Mouse (Mus musculus) kidney, postnatal 4 days (tissue): ENCODE results near the gene Rnf26.
A peak's percentile ranks its signal among the peaks of the same experiment; 100 is the strongest.

Experiments used
- DNase-seq, 2 experiments: peaks; one replicate each; pipeline ENCODE4 v3.0.0; 2021; ENCODE audit warnings: mixed read lengths in 2 of 2

Gene Rnf26

DNA sequence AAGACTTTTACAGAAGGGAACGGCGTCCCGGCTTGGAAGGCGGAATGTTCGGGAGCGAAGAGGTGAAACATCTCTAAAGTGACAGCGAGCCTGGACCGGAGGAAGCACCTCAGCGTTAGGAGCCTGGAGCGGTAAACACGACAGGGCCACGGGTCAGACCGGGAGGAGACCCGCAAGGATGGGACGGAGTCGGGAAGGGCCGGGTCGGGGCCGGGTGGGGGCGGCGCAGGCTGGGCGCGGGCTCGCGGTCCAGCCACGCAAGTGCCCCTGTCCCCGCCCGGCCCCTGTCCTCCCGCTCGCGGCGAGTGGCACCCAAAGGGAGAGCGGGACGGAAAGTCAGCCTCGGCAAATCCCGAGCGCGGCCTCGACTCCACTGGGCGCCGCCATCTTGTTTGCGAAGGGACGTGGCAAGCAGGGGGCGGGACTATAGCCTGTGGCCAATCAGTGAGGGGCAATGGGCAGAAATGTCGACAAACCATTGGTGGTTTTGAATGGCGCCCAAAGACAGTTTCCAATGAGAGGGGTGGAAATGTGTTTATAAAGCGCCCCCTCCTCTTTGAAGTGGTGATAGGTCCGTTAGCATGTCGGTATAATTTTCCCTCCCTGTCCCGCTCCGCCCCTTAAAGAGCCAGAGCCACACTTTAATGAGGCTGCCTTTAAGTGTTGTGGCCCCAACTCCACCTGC is at the start of gene Rnf26, which contains the start of gene Gm49380:
Gene Rnf26 (minus strand): TSS at position 413 of the 685 bp plus-strand sequence.
Gene Gm49380 (minus strand): TSS at position 396 of the 685 bp plus-strand sequence.
- peak; percentile 97 to 98 for DNase-seq

DNA sequence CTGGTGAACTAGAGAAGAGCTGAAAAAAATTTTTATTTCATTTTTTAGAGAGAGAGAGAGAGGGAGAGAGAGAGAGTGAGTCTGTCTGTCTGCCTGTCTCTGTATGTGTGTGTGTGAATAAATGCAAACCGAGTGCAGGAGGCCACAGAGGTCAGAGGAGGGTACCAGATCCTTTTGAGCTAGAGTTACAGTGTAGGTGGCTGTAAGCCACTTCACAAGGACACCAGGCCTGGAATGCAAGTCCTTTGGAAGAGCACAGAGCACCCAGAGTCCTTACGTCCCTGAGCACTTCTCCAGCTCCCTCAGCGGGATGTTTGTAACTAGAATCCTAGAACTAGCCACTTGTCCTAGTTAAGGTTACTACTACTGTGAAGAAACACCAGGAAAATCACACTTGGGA is 46.6 kb upstream of the Rnf26 start:
- DNase-seq = no peak

DNA sequence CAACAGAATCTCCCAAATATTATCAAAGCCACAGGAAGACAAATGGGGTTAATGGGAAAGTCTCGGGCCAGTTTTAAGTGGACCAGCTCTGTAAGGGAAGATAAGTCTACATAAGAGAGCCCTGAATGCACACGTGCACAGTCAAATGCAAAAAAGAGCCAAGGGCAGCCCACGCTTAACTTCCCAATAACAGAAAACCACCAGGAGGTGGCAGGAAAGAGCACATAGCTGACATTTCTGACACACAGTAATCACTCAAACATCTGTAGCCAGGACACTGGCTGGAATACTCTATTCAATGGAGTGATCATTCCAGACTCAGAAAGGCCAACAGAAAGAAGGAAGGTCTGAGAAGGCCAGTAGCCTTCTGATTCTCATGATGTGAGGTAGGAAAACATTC is 34.0 kb upstream of the Rnf26 start:
- DNase-seq = peak in 1 of 2 experiments; percentile 46

DNA sequence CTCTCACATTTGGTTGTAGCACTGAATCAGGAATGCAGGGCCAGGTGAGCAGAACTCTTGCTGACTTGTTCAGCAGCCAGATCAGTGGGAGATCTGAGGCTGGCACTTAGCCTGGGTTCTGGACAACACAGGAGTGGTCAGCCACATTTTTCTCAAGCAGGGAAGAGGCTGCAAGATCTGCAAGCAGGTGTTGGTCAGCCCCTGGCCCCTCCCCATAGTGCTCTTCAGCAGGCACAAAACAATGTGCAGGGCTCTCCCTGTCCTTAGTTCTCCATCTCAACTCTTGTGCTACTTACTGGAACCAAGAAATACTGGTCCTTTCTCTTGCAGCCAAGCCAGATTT is 31.4 kb upstream of the Rnf26 start:
- peak in 1 of 2 experiments; percentile 7 for DNase-seq

DNA sequence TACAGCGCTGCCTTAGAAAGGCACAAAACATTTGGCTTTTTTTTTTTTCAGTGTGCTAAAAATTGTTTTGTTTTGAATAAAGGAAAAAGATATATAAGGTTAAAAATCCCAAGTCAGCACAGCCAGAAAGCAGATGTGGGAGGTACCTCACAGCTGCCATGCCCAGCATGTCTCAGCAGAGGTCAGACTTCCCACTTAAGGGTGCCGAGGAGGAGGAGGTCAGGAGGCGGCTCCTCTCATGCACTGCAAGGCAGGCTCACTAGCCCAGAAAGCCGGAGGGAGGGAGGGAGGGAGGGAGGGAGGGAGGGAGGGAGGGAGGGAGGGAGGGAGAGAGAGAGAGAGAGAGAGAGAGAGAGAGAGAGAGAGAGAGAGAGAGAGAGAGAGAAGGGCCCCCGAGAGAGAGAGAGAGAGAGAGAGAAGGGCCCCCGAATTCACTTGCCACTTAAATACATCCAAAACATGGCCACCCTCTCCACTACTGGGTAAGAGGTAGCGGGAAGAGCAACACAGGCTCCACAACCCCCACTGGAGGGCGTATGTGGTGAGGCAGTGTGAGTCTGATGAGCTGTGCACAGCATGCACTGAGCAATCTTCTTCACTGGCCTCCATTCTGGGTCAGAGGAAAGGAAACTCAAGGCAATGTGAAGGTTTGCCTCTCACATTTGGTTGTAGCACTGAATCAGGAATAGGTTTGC is 30.9 kb upstream of the Rnf26 start:
- peak; percentile 66 to 79 for DNase-seq

DNA sequence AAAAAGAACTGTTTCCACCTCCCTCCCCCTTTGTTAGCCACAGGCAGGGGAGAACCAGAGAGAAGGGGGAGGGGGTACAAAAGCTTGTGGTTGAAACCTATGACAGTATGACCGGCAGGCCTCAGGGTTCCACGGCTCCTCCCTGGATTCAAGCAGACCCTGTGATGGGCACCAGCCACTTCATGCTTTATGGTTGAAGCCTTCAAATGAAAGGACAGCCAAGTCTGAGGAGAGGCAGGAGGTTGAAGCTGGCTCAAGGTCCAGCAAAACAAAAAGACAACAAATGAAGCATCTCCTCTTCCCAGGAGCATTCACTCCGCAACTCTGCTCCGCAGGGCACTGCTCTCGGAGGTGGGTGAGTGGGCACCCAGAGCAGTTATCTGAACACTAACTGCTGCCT is 30.1 kb upstream of the Rnf26 start:
- DNase-seq = no peak

DNA sequence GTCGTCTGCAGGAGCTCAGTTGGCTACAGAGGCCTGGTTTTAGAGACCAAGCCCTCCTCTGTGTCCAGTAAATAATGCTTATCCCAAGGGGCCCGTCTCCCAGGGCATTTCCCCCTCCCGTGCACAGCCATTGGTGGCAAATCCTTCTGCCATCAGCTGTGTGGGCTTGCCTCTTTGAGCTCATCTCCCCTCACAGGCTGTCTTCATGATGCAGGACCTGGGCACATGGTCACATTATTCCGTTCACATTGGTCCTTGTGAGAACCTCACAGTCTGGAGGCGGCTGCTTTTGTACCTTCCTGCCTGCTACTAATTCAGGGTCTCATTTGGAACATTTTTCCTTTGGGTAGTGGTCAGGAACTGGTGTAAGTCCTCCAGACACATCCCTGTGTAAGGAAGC is 28.6 kb upstream of the Rnf26 start:
- DNase-seq = no peak

DNA sequence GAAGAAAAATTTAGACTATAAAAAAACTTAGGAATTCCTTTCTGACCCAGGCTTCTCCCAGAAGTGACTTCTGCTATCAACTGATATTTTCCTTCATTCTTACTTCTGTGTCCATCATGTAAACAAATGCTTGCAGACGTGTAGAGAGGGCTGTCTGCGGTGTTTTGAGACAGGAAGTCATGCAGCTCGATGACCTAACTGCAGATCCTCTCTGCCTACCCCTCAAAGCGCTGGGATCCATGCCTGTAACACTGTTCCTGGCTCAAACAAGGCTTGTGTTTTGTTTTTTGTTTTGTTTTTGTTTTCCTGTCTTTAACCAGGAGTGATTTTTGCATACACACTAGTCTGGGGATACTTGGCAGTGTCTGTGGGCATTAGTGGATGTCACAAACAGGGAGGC is 24.5 kb upstream of the Rnf26 start:
- DNase-seq = no peak

DNA sequence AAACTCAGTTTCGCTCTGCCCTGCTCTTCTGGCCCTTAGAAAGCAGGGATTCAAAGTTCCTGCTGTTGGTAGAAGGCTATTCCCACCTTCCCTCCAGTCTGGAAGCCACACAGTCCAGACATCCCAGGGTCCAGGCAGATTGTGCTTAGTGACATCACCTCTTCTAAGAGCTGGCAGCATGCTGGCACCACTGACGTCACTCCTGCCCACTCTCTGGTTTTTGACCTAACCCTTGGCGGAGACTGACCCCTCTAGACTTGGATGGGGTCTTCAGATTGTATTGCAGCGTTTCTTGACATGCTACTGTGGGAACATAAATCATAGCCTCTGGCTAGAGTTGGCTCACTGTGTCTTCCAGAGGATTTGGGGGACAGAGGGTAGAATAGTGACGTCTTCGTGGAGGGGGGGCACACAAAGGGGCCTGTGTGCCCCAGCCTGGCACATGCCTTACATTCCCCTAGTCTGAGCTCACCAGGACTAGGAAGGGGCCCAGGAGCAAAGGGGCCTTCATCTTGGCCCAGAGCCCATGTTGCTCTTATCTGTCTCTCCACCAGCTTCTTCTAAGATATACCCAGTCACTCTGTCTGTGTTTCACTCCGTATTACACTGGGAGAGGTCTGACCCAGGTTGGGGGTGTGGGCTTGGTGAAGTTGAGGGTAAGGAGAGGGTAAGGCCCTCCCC is 22.6 kb upstream of the Rnf26 start:
- peak in 1 of 2 experiments; percentile 29 for DNase-seq

DNA sequence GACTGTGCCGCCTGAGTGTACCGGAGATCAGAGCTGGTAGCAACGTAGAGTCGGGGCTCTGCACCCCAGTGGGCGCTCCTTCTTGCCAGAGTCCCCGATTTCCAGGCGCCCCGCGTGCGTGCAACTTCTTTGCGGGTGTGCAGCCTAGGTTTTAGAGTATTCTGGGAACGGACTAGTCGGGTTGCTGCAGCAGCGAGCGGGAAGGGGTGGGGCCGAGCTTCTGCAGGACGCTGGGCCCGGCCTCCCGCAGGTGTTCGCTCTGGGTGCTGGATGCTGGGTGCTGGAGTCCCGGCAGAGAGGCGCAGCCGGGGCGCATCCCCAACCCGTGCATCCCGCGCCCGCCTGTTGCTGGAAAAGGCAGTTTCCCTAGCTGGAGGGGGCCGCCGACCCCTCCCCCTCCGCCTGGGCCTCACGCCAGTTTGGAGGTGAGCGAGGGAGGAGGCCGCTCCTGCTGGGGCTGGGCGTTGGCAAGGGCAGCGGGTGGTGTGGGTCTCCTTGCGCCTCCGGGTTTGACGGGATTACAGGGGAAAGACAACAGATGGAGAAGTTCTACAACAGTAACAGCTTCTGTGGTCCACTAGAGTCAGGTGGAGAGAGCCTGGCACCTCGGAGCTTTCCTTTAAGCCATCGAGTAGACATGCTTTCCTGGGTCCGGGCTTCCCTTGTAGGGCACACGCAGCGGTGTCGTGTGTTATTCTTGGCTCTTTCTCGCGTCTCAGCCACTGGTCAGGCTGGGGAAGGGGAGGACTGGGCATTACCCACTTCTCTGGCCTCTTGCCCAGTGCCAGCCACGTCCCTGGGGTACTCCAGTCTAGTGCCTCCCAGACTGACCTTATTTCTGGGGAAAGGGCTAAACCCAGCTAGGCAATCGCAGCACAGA is 21.8 kb upstream of the Rnf26 start:
- DNase-seq = peak; percentile 76 to 80

DNA sequence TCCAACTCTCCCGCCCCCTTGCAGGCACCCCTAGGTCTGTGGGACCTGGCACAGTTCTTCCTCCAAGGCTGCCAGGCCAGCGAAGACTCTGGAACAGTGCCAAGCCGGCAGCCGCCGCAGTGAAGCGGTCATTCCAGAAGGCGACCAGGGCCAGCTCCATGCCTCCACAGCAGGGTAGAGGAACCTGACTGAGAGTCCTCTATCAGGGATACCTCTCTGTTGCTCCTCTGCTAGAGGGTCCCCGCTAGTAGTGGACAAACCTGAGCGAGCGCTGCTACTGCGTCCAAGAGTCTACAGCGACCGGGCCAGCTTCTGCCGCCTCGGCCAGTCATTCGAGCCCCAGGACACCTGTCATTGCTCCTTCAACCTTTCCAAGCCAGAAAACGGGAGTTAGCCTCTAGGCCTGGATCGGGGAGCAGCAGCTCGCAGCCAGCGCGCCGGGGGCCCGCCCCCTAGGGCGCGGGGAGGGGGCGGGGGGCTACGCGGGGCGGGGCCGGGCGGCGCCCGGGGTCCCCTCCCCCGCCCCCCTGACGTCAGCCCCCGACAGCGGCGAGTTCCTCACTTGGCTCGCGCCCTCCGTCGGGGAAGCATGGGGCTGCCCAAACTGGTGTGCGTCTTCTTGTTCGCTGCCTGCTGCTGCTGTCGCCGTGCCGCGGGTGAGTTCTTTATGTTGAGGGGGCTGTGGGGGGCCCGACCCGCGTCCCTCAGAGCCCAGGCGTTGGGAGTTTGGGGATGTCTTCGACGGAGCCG is 21.0 kb upstream of the Rnf26 start, which contains the start of gene Mcam:
Gene Mcam (plus strand): TSS at position 369 of the 750 bp plus-strand sequence.
- peak; percentile 83 to 89 for DNase-seq

DNA sequence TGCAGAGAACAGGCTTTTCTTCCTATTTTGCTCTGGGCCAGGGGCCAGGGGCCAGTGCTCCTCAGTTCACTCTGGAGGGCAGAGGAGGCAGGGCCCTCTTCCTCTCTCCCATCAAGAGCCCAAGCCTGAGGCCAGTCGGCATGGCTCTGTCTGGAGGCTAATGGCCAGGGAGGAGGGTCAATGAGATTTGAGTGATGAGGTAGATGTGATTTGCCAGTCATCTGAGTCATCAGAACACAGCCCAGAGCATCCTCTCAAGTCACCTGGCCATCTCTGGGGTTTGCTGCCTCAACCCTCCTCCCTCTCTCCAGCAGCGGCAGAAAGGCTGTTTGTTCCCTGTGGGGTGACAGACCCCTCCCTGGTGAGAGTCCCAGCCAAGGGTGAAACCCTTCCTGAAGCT is 20.0 kb upstream of the Rnf26 start:
- DNase-seq = no peak

DNA sequence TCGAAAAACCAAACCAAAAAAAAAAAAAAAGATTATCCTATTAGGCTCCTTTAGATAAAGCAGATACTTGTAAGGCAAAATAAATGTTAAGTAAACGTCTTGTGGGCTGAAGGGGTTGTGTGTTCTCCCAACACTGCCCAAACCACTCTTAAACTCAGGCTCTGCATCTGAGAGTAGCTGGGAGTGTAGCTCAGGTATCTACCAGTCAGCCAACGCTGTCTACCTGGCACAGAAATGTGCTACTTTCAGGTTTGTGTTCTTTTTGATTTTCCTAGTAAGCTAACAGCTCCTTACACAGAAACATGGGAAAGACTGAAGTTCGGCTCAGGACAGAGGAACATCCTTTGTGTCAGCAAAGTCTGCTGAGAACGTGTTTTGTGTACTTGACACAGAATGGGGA is 18.9 kb upstream of the Rnf26 start:
- DNase-seq = no peak

DNA sequence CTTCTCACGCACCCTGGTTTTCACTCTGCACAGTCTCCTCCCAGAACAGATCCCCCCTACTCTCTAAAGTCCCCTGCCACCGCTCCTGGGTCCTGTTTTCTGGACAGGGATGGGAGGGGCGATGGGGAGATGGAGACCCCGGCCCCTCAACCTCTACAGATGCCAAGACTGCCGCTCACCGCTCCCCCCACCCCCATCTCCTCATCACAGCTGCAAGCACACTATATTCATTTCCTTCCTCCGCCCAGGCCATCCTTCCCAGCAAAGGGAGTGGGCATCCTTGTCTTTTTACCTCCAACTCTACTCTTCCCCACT is 17.9 kb upstream of the Rnf26 start:
- peak in 1 of 2 experiments; percentile 53 for DNase-seq

DNA sequence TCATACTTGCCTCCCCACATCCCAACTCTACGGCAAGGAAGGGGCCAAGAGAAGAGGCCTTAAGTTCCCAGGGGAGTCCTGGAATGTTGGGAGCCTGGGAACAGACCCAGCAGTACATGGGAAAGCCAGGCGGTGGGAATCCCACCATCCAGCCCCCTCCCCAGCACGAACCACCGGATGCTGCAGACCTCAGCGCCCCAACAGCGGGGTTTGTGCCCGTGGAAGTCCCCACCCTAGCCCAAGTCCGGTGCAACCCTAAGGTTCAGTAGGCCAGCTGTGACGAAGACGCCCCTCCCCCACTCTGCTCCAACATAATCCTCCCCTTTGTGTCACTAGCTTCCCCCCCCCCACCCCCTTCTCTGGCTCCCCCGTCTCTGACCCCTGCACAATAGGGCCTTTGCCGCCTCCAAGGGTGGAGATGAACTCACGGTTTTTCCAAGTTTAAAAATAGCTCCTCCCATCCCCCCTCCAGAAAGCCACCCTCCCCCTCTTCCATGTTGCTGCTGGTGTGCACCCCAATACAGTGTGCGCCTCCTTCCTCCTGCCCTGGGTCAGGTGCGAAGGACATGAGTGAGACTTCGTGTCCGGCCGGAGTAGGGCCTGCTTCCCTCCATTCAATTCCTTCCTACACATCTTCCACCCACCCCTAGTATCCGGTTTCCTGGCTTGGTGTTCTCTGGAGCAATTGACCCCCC is 17.4 kb upstream of the Rnf26 start:
- peak; percentile 73 to 81 for DNase-seq

DNA sequence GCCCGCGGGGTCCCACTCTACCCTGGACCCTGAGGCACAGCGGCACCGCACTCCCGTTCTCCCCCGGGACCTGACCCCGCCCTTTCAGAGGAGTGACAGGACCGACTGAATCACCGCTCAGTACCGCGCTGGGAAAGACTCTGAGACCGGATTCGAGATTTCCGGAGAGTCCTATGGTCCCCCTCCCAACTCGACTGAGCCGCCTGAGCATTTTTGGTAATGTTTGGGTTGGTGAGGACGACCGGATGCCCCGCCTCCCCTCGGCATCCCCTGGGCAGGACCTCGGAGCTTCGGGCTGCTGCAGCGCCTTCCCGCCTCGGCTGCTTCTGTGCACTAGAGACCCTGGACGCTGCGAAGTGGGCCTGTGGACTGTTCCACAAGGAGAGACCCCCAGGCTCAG is 16.7 kb upstream of the Rnf26 start:
- DNase-seq = peak; percentile 80 to 90

DNA sequence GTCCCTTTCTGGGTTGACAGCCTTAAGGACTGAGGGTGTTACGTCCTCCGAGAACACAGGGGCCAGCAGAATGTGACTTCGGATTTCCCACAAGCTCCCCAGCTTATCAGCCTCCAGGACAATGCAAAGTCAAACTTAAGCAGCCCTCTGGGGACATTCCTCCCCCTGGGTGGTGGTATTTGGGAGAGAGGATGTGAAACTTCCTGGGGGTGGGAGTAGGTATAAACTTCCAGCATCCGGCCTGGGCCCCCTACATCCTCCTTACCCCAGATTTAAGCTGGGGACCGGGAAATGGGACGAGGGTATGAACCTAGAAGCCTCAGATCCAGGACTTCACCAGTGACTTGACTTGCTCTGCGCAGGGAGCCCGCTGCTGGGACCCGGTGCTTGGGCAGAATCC is 16.3 kb upstream of the Rnf26 start:
- no peak for DNase-seq

DNA sequence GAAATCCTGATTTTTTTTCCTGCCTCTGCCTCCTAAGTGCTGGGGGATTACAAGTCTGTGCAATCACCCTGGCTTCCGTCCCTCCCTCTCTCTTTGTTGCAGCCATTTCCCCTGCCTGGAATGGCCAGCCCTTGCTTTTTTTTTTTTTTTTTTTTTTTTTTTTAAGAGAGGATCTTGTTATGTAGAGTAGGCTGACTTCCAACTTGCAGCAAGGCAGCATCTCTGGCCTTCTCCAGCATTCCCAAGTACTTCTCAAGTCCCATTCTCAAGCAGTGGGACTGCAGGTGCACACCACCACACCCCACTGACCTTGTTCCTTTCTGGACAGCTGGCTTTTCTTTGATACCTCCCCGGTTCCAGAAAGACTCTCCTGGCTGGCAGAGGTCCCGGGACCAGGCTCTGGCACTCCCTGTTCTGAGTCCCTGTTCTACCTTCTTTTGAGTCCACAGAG is 14.1 kb upstream of the Rnf26 start:
- DNase-seq = peak in 1 of 2 experiments; percentile 33

DNA sequence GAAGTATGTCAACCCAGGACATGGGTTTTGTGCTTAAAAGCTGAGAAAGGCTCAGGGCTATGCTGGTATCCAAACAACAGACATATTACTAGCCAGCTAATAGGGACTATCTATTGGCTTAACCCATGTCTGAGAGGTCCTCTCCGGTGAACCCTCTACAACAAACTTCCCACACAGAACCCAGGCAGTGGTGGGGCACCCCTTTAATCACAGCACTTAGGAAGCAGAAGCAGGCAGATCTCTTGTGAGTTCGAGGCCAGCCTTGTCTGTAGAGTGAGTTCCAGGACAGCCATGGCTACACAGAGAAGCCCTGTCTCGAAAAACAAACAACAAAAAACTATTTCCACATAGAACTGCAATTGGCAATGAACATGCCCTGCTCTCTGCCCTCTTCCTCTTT is 13.4 kb upstream of the Rnf26 start:
- no peak for DNase-seq

DNA sequence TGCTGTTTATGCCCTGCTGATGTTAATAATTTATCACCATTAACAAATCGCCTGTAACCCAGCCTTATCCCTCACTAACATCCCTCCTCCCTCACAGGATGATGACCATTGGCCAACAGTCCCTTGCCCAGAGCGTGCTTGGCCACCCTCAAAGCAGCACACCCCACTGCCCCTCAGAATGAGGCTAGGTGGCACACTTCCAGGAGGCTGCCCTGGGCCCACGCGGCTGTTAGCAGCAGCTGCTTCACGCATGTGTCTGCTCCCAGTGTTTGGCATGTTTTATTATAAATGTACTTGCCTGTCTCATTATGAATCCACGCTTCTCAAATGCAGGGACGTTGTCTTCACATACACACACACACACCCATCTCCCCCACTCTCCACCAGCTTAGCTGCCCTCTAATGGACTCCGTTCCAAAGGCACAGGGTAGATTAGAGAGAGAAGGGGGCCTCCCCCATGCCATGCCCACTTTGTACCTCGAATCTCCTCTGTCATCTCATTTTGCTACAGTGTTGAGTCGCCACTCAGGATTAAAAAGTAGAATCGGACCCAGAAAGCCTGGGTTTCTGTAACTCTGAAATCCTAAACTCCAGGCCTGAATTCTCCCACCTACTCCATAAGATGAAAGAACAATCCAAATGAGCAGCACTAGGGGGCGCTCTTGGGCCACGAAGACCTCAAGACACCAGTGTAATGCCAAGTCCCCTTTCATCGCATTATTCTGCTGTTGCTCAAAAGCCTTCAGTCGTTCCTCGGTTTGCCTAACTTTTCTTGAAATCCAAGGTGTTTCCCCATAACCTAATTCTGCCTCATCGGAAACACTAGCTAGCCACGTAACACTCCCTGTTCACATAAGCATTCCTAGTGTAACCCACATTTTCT is 12.5 kb upstream of the Rnf26 start:
- peak; percentile 91 to 94 for DNase-seq
